Mouse (Mus musculus) neural tube, embryonic 15.5 days (tissue): ENCODE data around the gene Adgrf3. TPM values are rescaled to one million over a fixed set of nuclear protein-coding genes. Genes with fewer than 3 reads are reported as not detected.
"Not testable (repeated sequence)": the region's sequence is repeated elsewhere in the genome, so short reads cannot be mapped to it uniquely, and the experiment has no call there.

Source experiments
- ATAC-seq: fragments of 200-750 bp; cut with Nextera tagmentation; 2 replicates; pipeline ENCODE4 v1.8.0; 2017; ENCODE audit warnings: mild to moderate bottlenecking, moderate TSS enrichment, moderate library complexity; ENCODE audit not compliant: low FRiP score
- H3K27ac ChIP-seq: fragments of 300-500 bp; sonication (generic); replicated peaks from 2 replicates; pipeline ENCODE4 v1.5.1; 2015; ENCODE audit warnings: mild to moderate bottlenecking, inconsistent platforms
- H3K27me3 ChIP-seq: fragments of 300-500 bp; sonication (generic); replicated peaks from 2 replicates; pipeline ENCODE4 v1.6.1; 2015; ENCODE audit warnings: inconsistent platforms
- H3K36me3 ChIP-seq: fragments of 300-500 bp; sonication (generic); 2 replicates; pipeline ENCODE4 v1.6.1; 2015; ENCODE audit warnings: inconsistent platforms
- H3K4me1 ChIP-seq: fragments of 300-500 bp; sonication (generic); 2 replicates; pipeline ENCODE4 v1.6.1; 2015; ENCODE audit warnings: inconsistent platforms
- H3K4me2 ChIP-seq: fragments of 300-500 bp; sonication (generic); 2 replicates; pipeline ENCODE4 v1.6.1; 2015; ENCODE audit warnings: inconsistent platforms, mild to moderate bottlenecking, moderate library complexity
- H3K4me3 ChIP-seq: fragments of 300-500 bp; sonication (generic); replicated peaks from 2 replicates; pipeline ENCODE4 v1.5.1; 2015; ENCODE audit warnings: mild to moderate bottlenecking, inconsistent platforms
- H3K9ac ChIP-seq: fragments of 300-500 bp; sonication (generic); replicated peaks from 2 replicates; pipeline ENCODE4 v1.6.1; 2015; ENCODE audit warnings: mild to moderate bottlenecking, inconsistent platforms
- H3K9me3 ChIP-seq: fragments of 300-500 bp; sonication (generic); replicated peaks from 2 replicates; pipeline ENCODE4 v1.6.1; 2016; ENCODE audit warnings: inconsistent platforms
- WGBS: fragments of 180-500 bp; shearing (Covaris S2); methylation state at CpG from one replicate; pipeline ENCODE4 v1.1.7; 2015; ENCODE audit warnings: mixed read lengths; 5-methylcytosine and 5-hydroxymethylcytosine counted together
- polyA plus RNA-seq: library from polyadenylated mRNA; unstranded; fragments of >200 nt; fragmentation: Nextera tagmentation; extraction: Ambion mirVana; gene quantifications from 2 replicates; pipeline ENCODE4 v1.2.1, GENCODE M21; 2015

The Adgrf3 gene
- polyA plus RNA-seq, 1 experiment from 2014 or later = not detected

GRCm38 (mm10) chr5:30230901-30231300 is 25.4 kb upstream of the Adgrf3 start:
- WGBS = 87% methylated on average over 4 of the region's 4 CpGs
- H3K27ac ChIP-seq = no peak overlapping the region
- no peak overlapping the region for H3K4me3 ChIP-seq
- ATAC-seq = no peak
- H3K9ac ChIP-seq = no peak overlapping the region
- H3K36me3 ChIP-seq = peaks cover 3% of the 10 kb centered on the region; the same call in 1 of the 2 replicates
- peaks cover 35% of the 10 kb centered on the region for H3K4me1 ChIP-seq
- no peaks in the 10 kb centered on the region for H3K9me3 ChIP-seq
- H3K27me3 ChIP-seq = no peaks in the 10 kb centered on the region
- H3K4me2 ChIP-seq = no peak overlapping the region

- no peak for ATAC-seq
- Histone ChIP-seq H3K27me3 (no peaks in the 10 kb centered on the region), H3K36me3 (no peaks in the 10 kb centered on the region), H3K4me3 (no peak overlapping the region), H3K27ac (no peak overlapping the region), H3K4me1 (no peaks in the 10 kb centered on the region), H3K9me3 (no peaks in the 10 kb centered on the region), H3K9ac (no peak overlapping the region), H3K4me2 (no peak overlapping the region)
- 99% methylated on average over 8 of the region's 8 CpGs for WGBS
These were observed 17.2 kb upstream of the Adgrf3 start for GRCm38 (mm10) chr5:30222681-30223080.

GRCm38 (mm10) chr5:30220666-30221065 is 15.1 kb upstream of the Adgrf3 start:
- H3K4me2 ChIP-seq = no peak overlapping the region
- no peaks in the 10 kb centered on the region for H3K27me3 ChIP-seq
- H3K4me3 ChIP-seq = no peak overlapping the region
- H3K27ac ChIP-seq = no peak overlapping the region
- WGBS = 83% methylated on average over 8 of the region's 8 CpGs
- no peak overlapping the region for H3K9ac ChIP-seq
- no peaks in the 10 kb centered on the region for H3K36me3 ChIP-seq
- no peaks in the 10 kb centered on the region for H3K4me1 ChIP-seq
- H3K9me3 ChIP-seq = no peaks in the 10 kb centered on the region
- ATAC-seq = no peak

- ATAC-seq = no peak
- Histone ChIP-seq H3K27ac (no peak overlapping the region), H3K4me2 (no peak overlapping the region), H3K9ac (no peak overlapping the region), H3K36me3 (no peaks in the 10 kb centered on the region), H3K27me3 (no peaks in the 10 kb centered on the region), H3K9me3 (no peaks in the 10 kb centered on the region), H3K4me1 (no peaks in the 10 kb centered on the region), H3K4me3 (no peak overlapping the region)
- WGBS = 93% methylated on average over 2 of the region's 2 CpGs
These were observed 14.2 kb upstream of the Adgrf3 start for GRCm38 (mm10) chr5:30219715-30220114.

- ATAC-seq = no peak
- no peak overlapping the region for H3K9ac ChIP-seq
- H3K9me3 ChIP-seq = no peaks in the 10 kb centered on the region
- no peaks in the 10 kb centered on the region for H3K27me3 ChIP-seq
- no peaks in the 10 kb centered on the region for H3K4me1 ChIP-seq
- 77% methylated on average over 5 of the region's 5 CpGs for WGBS
- H3K4me3 ChIP-seq = no peak overlapping the region
- no peak overlapping the region for H3K4me2 ChIP-seq
- no peak overlapping the region for H3K27ac ChIP-seq
- H3K36me3 ChIP-seq = no peaks in the 10 kb centered on the region
These were observed 10.4 kb upstream of the Adgrf3 start for GRCm38 (mm10) chr5:30215970-30216369.

- no peak for ATAC-seq
- no peak overlapping the region for H3K9ac ChIP-seq
- no peaks in the 10 kb centered on the region for H3K27me3 ChIP-seq
- H3K36me3 ChIP-seq = no peaks in the 10 kb centered on the region
- WGBS = 11% methylated on average over 4 of the region's 4 CpGs
- H3K4me2 ChIP-seq = no peak overlapping the region
- H3K4me3 ChIP-seq = no peak overlapping the region
- no peak overlapping the region for H3K27ac ChIP-seq
- H3K9me3 ChIP-seq = no peaks in the 10 kb centered on the region
- H3K4me1 ChIP-seq = no peaks in the 10 kb centered on the region
These were observed 9.4 kb upstream of the Adgrf3 start for GRCm38 (mm10) chr5:30214889-30215288.

- not testable (repeated sequence) for H3K4me3 ChIP-seq, H3K36me3 ChIP-seq, ATAC-seq, H3K4me2 ChIP-seq, H3K4me1 ChIP-seq, H3K27me3 ChIP-seq, H3K9me3 ChIP-seq, H3K27ac ChIP-seq, H3K9ac ChIP-seq
- 93% methylated on average over 5 of the region's 5 CpGs for WGBS
These were observed 5.2 kb upstream of the Adgrf3 start for GRCm38 (mm10) chr5:30210758-30211157.

GRCm38 (mm10) chr5:30207276-30207675 is 1.8 kb upstream of the Adgrf3 start:
- no peak overlapping the region for H3K4me2 ChIP-seq
- no peak overlapping the region for H3K27ac ChIP-seq
- H3K9me3 ChIP-seq = no peaks in the 10 kb centered on the region
- no peaks in the 10 kb centered on the region for H3K36me3 ChIP-seq
- H3K4me1 ChIP-seq = no peaks in the 10 kb centered on the region
- H3K9ac ChIP-seq = no peak overlapping the region
- no peak for ATAC-seq
- H3K27me3 ChIP-seq = no peaks in the 10 kb centered on the region
- no peak overlapping the region for H3K4me3 ChIP-seq
- 71% methylated on average over 6 of the region's 6 CpGs for WGBS

GRCm38 (mm10) chr5:30205034-30205433 is 488 bp downstream of the Adgrf3 start:
- no peak for ATAC-seq
- no peaks in the 10 kb centered on the region for H3K4me1 ChIP-seq
- no peaks in the 10 kb centered on the region for H3K36me3 ChIP-seq
- no peaks in the 10 kb centered on the region for H3K9me3 ChIP-seq
- H3K4me2 ChIP-seq = no peak overlapping the region
- H3K9ac ChIP-seq = no peak overlapping the region
- no peaks in the 10 kb centered on the region for H3K27me3 ChIP-seq
- 77% methylated on average over 3 of the region's 3 CpGs for WGBS
- H3K4me3 ChIP-seq = no peak overlapping the region
- no peak overlapping the region for H3K27ac ChIP-seq

GRCm38 (mm10) chr5:30204441-30204840 is 1.1 kb downstream of the Adgrf3 start:
- Histone ChIP-seq H3K4me2 (no peak overlapping the region), H3K9me3 (no peaks in the 10 kb centered on the region), H3K27me3 (no peaks in the 10 kb centered on the region), H3K4me1 (no peaks in the 10 kb centered on the region), H3K4me3 (no peak overlapping the region), H3K27ac (no peak overlapping the region), H3K9ac (no peak overlapping the region), H3K36me3 (no peaks in the 10 kb centered on the region)
- no peak for ATAC-seq
- WGBS = 71% methylated on average over 1 of the region's 1 CpGs

GRCm38 (mm10) chr5:30203216-30203885 is 2.2 kb downstream of the Adgrf3 start:
- Histone ChIP-seq H3K9ac (no peak overlapping the region), H3K4me3 (no peak overlapping the region), H3K4me2 (no peak overlapping the region), H3K4me1 (no peaks in the 10 kb centered on the region), H3K27ac (no peak overlapping the region), H3K27me3 (no peaks in the 10 kb centered on the region), H3K36me3 (no peaks in the 10 kb centered on the region), H3K9me3 (no peaks in the 10 kb centered on the region)
- ATAC-seq = no peak
- 87% methylated on average over 10 of the region's 10 CpGs for WGBS

- H3K4me1 ChIP-seq = no peaks in the 10 kb centered on the region
- no peak overlapping the region for H3K9ac ChIP-seq
- H3K4me2 ChIP-seq = no peak overlapping the region
- no peaks in the 10 kb centered on the region for H3K36me3 ChIP-seq
- H3K27ac ChIP-seq = no peak overlapping the region
- no peak overlapping the region for H3K4me3 ChIP-seq
- 93% methylated on average over 7 of the region's 7 CpGs for WGBS
- no peak for ATAC-seq
- no peaks in the 10 kb centered on the region for H3K27me3 ChIP-seq
- H3K9me3 ChIP-seq = no peaks in the 10 kb centered on the region
These were observed 3.3 kb downstream of the Adgrf3 start for GRCm38 (mm10) chr5:30202221-30202620.
